Mouse (Mus musculus) embryonic fibroblast, embryonic 13.5 days (primary cell): ENCODE data around the gene Arpc1b.

ENCODE experiments used
- CTCF ChIP-seq: IDR thresholded peaks from 2 replicates; pipeline ENCODE4 v1.5.1; 2011; ENCODE audit warnings: mild to moderate bottlenecking, control low read depth, low read length, moderate library complexity, borderline replicate concordance; ENCODE audit not compliant: insufficient read depth
- POLR2A ChIP-seq: IDR thresholded peaks from 2 replicates; pipeline ENCODE4 v1.6.1; 2011; ENCODE audit warnings: low read depth, mild to moderate bottlenecking, control low read depth, low read length, moderate library complexity

GRCm38 (mm10) chr5:145130191-145130590 lies 16.2 kb downstream of the Arpc1b start:
- TF ChIP-seq CTCF: no peak
- no peak; the same call in 1 of the 2 replicates for TF ChIP-seq POLR2A
